Mouse (Mus musculus) lung, embryonic 15.5 days (tissue): ENCODE measurements at regions not wholly inside any gene's neighbourhood (a gene's known extent, or its start where the extent isn't known, plus 50 kb on each side); places are given as distances from the start of the nearest gene placed in this dataset.
A peak's percentile ranks its signal among the peaks of the same experiment; 100 is the strongest.
"Not testable (repeated sequence)": the region's sequence is repeated elsewhere in the genome, so short reads cannot be mapped to it uniquely, and the experiment has no call there.

Source experiments
- ATAC-seq: fragments of 200-750 bp; cut with Nextera tagmentation; 2 replicates; pipeline ENCODE4 v1.8.0; 2017; ENCODE audit warnings: moderate number of reproducible peaks, borderline replicate concordance; ENCODE audit not compliant: low FRiP score, low TSS enrichment; ENCODE audit errors: extremely low read depth
- H3K27ac ChIP-seq: fragments of 300-500 bp; sonication (generic); 2 replicates; pipeline ENCODE4 v1.5.1; 2015; ENCODE audit warnings: moderate library complexity, mild to moderate bottlenecking, inconsistent platforms
- H3K27me3 ChIP-seq: fragments of 300-500 bp; sonication (generic); 2 replicates; pipeline ENCODE4 v1.6.1; 2015; ENCODE audit warnings: inconsistent platforms
- H3K36me3 ChIP-seq: fragments of 300-500 bp; sonication (generic); 2 replicates; pipeline ENCODE4 v1.6.1; 2015; ENCODE audit warnings: inconsistent platforms
- H3K4me1 ChIP-seq: fragments of 300-500 bp; sonication (generic); 2 replicates; pipeline ENCODE4 v1.6.1; 2015; ENCODE audit warnings: inconsistent platforms
- H3K4me2 ChIP-seq: fragments of 300-500 bp; sonication (generic); 2 replicates; pipeline ENCODE4 v1.6.1; 2015; ENCODE audit warnings: inconsistent platforms, mild to moderate bottlenecking, moderate library complexity
- H3K4me3 ChIP-seq: fragments of 300-500 bp; sonication (generic); 2 replicates; pipeline ENCODE4 v1.5.1; 2015; ENCODE audit warnings: mild to moderate bottlenecking, inconsistent platforms
- H3K9ac ChIP-seq: fragments of 300-500 bp; sonication (generic); 2 replicates; pipeline ENCODE4 v1.6.1; 2015; ENCODE audit warnings: inconsistent platforms
- H3K9me3 ChIP-seq: fragments of 300-500 bp; sonication (generic); 2 replicates; pipeline ENCODE4 v1.6.1; 2016; ENCODE audit warnings: inconsistent platforms
- WGBS: fragments of 180-500 bp; shearing (Covaris S2); methylation state at CpG from one replicate; pipeline ENCODE4 v1.1.7; 2015; 5-methylcytosine and 5-hydroxymethylcytosine counted together

GRCm38 (mm10) chr17:13494475-13494874 lies 140.1 kb downstream of the Tcp10c start:
- H3K9me3 ChIP-seq, H3K4me1 ChIP-seq, H3K36me3 ChIP-seq, H3K27ac ChIP-seq, H3K27me3 ChIP-seq, H3K9ac ChIP-seq, H3K4me2 ChIP-seq, ATAC-seq, H3K4me3 ChIP-seq: not testable (repeated sequence)
- no CpG with 5 or more reads among the region's 1 CpGs for WGBS

DNA sequence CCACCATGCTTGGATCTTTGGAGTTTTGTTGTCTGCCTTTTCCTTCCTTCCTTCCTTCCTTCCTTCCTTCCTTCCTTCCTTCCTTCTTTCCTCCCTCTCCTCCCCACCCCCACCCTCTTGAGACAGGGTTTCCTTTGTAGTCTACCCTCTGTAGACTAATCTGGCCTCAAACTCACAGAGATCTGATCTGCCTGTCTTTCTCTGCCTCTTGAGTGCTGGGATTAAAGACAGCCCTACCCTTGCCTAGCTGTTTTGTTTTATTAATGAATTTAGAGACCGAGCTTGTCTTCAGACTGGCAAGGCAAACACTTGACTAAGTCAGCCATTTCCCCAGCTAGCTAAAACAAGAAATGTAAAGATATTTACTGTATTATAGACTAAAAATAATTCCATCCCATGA lies 150.0 kb downstream of the Tcp10c start:
- not testable (repeated sequence) for H3K27me3 ChIP-seq, H3K4me1 ChIP-seq, H3K36me3 ChIP-seq, H3K9ac ChIP-seq, H3K4me2 ChIP-seq, H3K4me3 ChIP-seq, ATAC-seq, H3K9me3 ChIP-seq
- 32% methylated on average over 1 of the region's 1 CpGs for WGBS
- peak overlapping the region; percentile 79 for H3K27ac ChIP-seq

GRCm38 (mm10) chr17:13504827-13505268 lies 150.5 kb downstream of the Tcp10c start:
- H3K36me3 ChIP-seq, H3K4me1 ChIP-seq, H3K4me3 ChIP-seq, H3K9ac ChIP-seq, H3K9me3 ChIP-seq, H3K27me3 ChIP-seq, H3K4me2 ChIP-seq: not testable (repeated sequence)
- peak overlapping the region; percentile 78 for H3K27ac ChIP-seq
- WGBS: 21% methylated on average over 8 of the region's 9 CpGs
- peak; percentile 67 for ATAC-seq

GRCm38 (mm10) chr17:13507397-13508063 lies 153.2 kb downstream of the Tcp10c start:
- not testable (repeated sequence) for H3K4me1 ChIP-seq, H3K36me3 ChIP-seq, H3K9ac ChIP-seq, H3K4me2 ChIP-seq, H3K27me3 ChIP-seq, H3K9me3 ChIP-seq, H3K4me3 ChIP-seq
- H3K27ac ChIP-seq: peak overlapping the region; percentile 73
- peak; percentile 76 for ATAC-seq
- WGBS: 5% methylated on average over 2 of the region's 3 CpGs

- H3K9me3 ChIP-seq, H3K27me3 ChIP-seq, H3K9ac ChIP-seq, H3K4me3 ChIP-seq, ATAC-seq, H3K4me2 ChIP-seq, H3K36me3 ChIP-seq, H3K27ac ChIP-seq, H3K4me1 ChIP-seq: not testable (repeated sequence)
- 71% methylated on average over 3 of the region's 5 CpGs for WGBS
Observed at GRCm38 (mm10) chr17:13519409-13520201, 165.2 kb downstream of the Tcp10c start.

- H3K9me3 ChIP-seq, H3K36me3 ChIP-seq, H3K27me3 ChIP-seq, ATAC-seq, H3K4me1 ChIP-seq, H3K4me3 ChIP-seq, H3K27ac ChIP-seq, H3K4me2 ChIP-seq, H3K9ac ChIP-seq: not testable (repeated sequence)
- WGBS: 63% methylated on average over 5 of the region's 5 CpGs
Observed at GRCm38 (mm10) chr17:13532579-13532978, 178.2 kb downstream of the Tcp10c start.

DNA sequence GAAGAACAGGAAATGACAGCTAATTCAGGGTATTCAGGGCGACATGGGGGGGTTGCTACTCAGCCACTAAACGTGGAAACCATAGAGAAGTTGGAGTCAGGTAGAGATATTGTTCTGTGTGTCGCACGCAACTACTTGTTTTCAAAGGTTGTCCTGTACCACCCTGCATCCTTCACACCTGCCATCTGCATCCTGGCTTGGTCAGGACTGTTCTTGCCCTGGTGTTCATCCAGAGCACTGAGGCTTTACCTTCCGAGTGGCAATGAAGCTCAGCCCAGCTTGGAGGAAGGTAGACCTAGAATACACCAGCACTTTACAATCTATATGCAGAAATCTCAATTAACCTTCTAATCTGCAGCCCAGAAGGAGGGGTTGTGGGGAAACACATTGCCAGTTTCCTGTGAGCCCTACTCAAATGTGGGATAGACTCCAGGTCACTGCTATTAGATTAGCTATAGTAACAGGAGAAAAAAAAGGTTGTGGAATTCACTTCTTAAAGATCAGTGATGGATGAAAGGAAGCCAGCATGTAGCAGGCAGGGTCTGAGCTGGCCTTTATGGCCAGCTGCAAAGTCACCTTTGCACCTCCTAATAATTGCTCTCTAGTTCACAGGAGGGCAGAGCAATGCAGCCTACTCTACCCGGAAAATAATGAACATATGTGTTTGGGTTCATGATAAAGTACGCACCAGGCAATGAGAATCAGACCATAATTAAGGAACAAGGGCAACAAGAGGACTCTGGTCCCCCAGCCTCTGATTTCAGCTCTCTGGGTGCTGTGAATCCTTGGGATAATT lies 186.3 kb downstream of the Tcp10c start:
- H3K27ac ChIP-seq: no peak overlapping the region
- WGBS: 77% methylated on average over 7 of the region's 7 CpGs
- no peak overlapping the region for H3K9ac ChIP-seq
- H3K4me2 ChIP-seq: no peak overlapping the region
- H3K36me3 ChIP-seq: no peaks in the 10 kb centered on the region
- no peak for ATAC-seq
- no peaks in the 10 kb centered on the region for H3K4me1 ChIP-seq
- no peaks in the 10 kb centered on the region for H3K27me3 ChIP-seq
- H3K9me3 ChIP-seq: peaks cover 11% of the 10 kb centered on the region; the same call in 1 of the 2 replicates
- H3K4me3 ChIP-seq: no peak overlapping the region

GRCm38 (mm10) chr17:13541249-13541648 lies 186.9 kb downstream of the Tcp10c start:
- Histone ChIP-seq H3K9ac (no peak overlapping the region), H3K4me3 (no peak overlapping the region), H3K27ac (no peak overlapping the region), H3K4me1 (no peaks in the 10 kb centered on the region), H3K27me3 (no peaks in the 10 kb centered on the region), H3K9me3 (peaks cover 11% of the 10 kb centered on the region; the same call in 1 of the 2 replicates), H3K4me2 (no peak overlapping the region), H3K36me3 (no peaks in the 10 kb centered on the region)
- 0 out of 2 replicates have a peak, but pooled peaks have one; percentile 3 for ATAC-seq
- 64% methylated on average over 12 of the region's 12 CpGs for WGBS

GRCm38 (mm10) chr17:13542261-13542660 lies 187.9 kb downstream of the Tcp10c start:
- no peak overlapping the region for H3K4me3 ChIP-seq
- ATAC-seq: no peak
- no peaks in the 10 kb centered on the region for H3K27me3 ChIP-seq
- no peaks in the 10 kb centered on the region for H3K36me3 ChIP-seq
- no peak overlapping the region for H3K27ac ChIP-seq
- H3K4me1 ChIP-seq: no peaks in the 10 kb centered on the region
- H3K9me3 ChIP-seq: peaks cover 18% of the 10 kb centered on the region; the same call in 1 of the 2 replicates
- H3K4me2 ChIP-seq: no peak overlapping the region
- no peak overlapping the region for H3K9ac ChIP-seq

GRCm38 (mm10) chr17:13542856-13543255 lies 188.5 kb downstream of the Tcp10c start:
- H3K27ac ChIP-seq: no peak overlapping the region
- H3K4me3 ChIP-seq: no peak overlapping the region
- H3K4me1 ChIP-seq: no peaks in the 10 kb centered on the region
- H3K9ac ChIP-seq: no peak overlapping the region
- ATAC-seq: no peak
- WGBS: 74% methylated on average over 10 of the region's 10 CpGs
- no peak overlapping the region for H3K4me2 ChIP-seq
- no peaks in the 10 kb centered on the region for H3K27me3 ChIP-seq
- peaks cover 18% of the 10 kb centered on the region; the same call in 1 of the 2 replicates for H3K9me3 ChIP-seq
- H3K36me3 ChIP-seq: no peaks in the 10 kb centered on the region

GRCm38 (mm10) chr17:13544036-13544795 lies 189.8 kb downstream of the Tcp10c start:
- Histone ChIP-seq H3K27ac (no peak overlapping the region), H3K9ac (no peak overlapping the region), H3K9me3 (peaks cover 18% of the 10 kb centered on the region; the same call in 1 of the 2 replicates), H3K4me2 (no peak overlapping the region), H3K4me3 (no peak overlapping the region), H3K27me3 (no peaks in the 10 kb centered on the region), H3K36me3 (no peaks in the 10 kb centered on the region), H3K4me1 (no peaks in the 10 kb centered on the region)
- ATAC-seq: no peak
- WGBS: 55% methylated on average over 2 of the region's 2 CpGs
